Mouse (Mus musculus) liver, embryonic 11.5 days (tissue): ENCODE data around the gene Arnt2. TPM values are rescaled to one million over a fixed set of nuclear protein-coding genes. Genes with fewer than 3 reads are reported as not detected.

Source experiments
- ATAC-seq: fragments of 200-750 bp; cut with Nextera tagmentation; replicated peaks from 2 replicates; pipeline ENCODE4 v1.8.0; 2017; ENCODE audit warnings: moderate number of reproducible peaks, mild to moderate bottlenecking, moderate TSS enrichment, moderate library complexity; ENCODE audit not compliant: low FRiP score
- DNase-seq: peaks from one replicate; pipeline ENCODE4 v3.0.0-alpha.2; 2017; ENCODE audit warnings: low spot score
- H3K27ac ChIP-seq: fragments of 300-500 bp; sonication (generic); 2 replicates; pipeline ENCODE4 v1.5.1; 2014; ENCODE audit warnings: mild to moderate bottlenecking, low read depth, low read length, control low read depth
- H3K27me3 ChIP-seq: fragments of 300-500 bp; sonication (generic); replicated peaks from 2 replicates; pipeline ENCODE4 v1.6.1; 2014; ENCODE audit warnings: low read length, mixed read lengths; ENCODE audit not compliant: control insufficient read depth, insufficient read depth
- H3K36me3 ChIP-seq: fragments of 300-500 bp; sonication (generic); 2 replicates; pipeline ENCODE4 v1.6.1; 2014; ENCODE audit warnings: mild to moderate bottlenecking, low read length, moderate library complexity, mixed read lengths; ENCODE audit not compliant: control insufficient read depth, insufficient read depth
- H3K4me1 ChIP-seq: fragments of 300-500 bp; sonication (generic); replicated peaks from 2 replicates; pipeline ENCODE4 v1.6.1; 2014; ENCODE audit warnings: low read length, mixed read lengths; ENCODE audit not compliant: control insufficient read depth, insufficient read depth
- H3K4me2 ChIP-seq: fragments of 300-500 bp; sonication (generic); 2 replicates; pipeline ENCODE4 v1.6.1; 2014; ENCODE audit warnings: mild to moderate bottlenecking, control low read depth, moderate library complexity
- H3K4me3 ChIP-seq: fragments of 300-500 bp; sonication (generic); 2 replicates; pipeline ENCODE4 v1.5.1; 2014; ENCODE audit warnings: low read depth, low read length, control low read depth
- H3K9ac ChIP-seq: fragments of 300-500 bp; sonication (generic); 2 replicates; pipeline ENCODE4 v1.6.1; 2014; ENCODE audit warnings: low read depth, low read length, control low read depth
- H3K9me3 ChIP-seq: fragments of 300-500 bp; sonication (generic); 2 replicates; pipeline ENCODE4 v1.6.1; 2016; ENCODE audit warnings: low read length, inconsistent platforms, mixed read lengths; ENCODE audit not compliant: control insufficient read depth
- WGBS: fragments of 180-500 bp; shearing (Covaris S2); extraction: QIAGEN DNeasy Blood & Tissue Kit; methylation state at CpG from one replicate; pipeline ENCODE4 v1.1.7; 2014; 5-methylcytosine and 5-hydroxymethylcytosine counted together
- polyA plus RNA-seq: library from polyadenylated mRNA; unstranded; fragments of >200 nt; fragmentation: Nextera tagmentation; extraction: Ambion mirVana; gene quantifications from 2 replicates; pipeline ENCODE4 v1.2.1, GENCODE M21; 2014

The Arnt2 gene
- polyA plus RNA-seq, 1 experiment from 2014 or later: 2.2 TPM

GRCm38 (mm10) chr7:84256661-84257060 lies 153.3 kb downstream of the Arnt2 start:
- H3K27me3 ChIP-seq: no peaks in the 10 kb centered on the region
- H3K9ac ChIP-seq: no peak overlapping the region
- no peaks in the 10 kb centered on the region for H3K36me3 ChIP-seq
- no peaks in the 10 kb centered on the region for H3K9me3 ChIP-seq
- H3K27ac ChIP-seq: no peak overlapping the region
- ATAC-seq (no peak), DNase-seq (no peak)
- no peaks in the 10 kb centered on the region for H3K4me1 ChIP-seq
- no peak overlapping the region for H3K4me3 ChIP-seq
- no peak overlapping the region for H3K4me2 ChIP-seq
- WGBS: 87% methylated on average over 3 of the region's 3 CpGs

GRCm38 (mm10) chr7:84256245-84256644 lies 153.7 kb downstream of the Arnt2 start:
- 71% methylated on average over 1 of the region's 1 CpGs for WGBS
- H3K4me1 ChIP-seq: no peaks in the 10 kb centered on the region
- H3K9me3 ChIP-seq: no peaks in the 10 kb centered on the region
- H3K9ac ChIP-seq: no peak overlapping the region
- DNase-seq (no peak), ATAC-seq (no peak)
- no peaks in the 10 kb centered on the region for H3K36me3 ChIP-seq
- H3K27ac ChIP-seq: no peak overlapping the region
- no peaks in the 10 kb centered on the region for H3K27me3 ChIP-seq
- H3K4me2 ChIP-seq: no peak overlapping the region
- H3K4me3 ChIP-seq: no peak overlapping the region

GRCm38 (mm10) chr7:84254916-84255315 lies 155.1 kb downstream of the Arnt2 start:
- no peak overlapping the region for H3K4me3 ChIP-seq
- no peaks in the 10 kb centered on the region for H3K9me3 ChIP-seq
- H3K27ac ChIP-seq: no peak overlapping the region
- H3K36me3 ChIP-seq: no peaks in the 10 kb centered on the region
- H3K4me2 ChIP-seq: no peak overlapping the region
- DNase-seq (no peak), ATAC-seq (no peak)
- no peaks in the 10 kb centered on the region for H3K4me1 ChIP-seq
- H3K27me3 ChIP-seq: no peaks in the 10 kb centered on the region
- WGBS: 66% methylated on average over 8 of the region's 8 CpGs
- H3K9ac ChIP-seq: no peak overlapping the region

- no peak for ATAC-seq
- H3K9ac ChIP-seq: no peak overlapping the region
- 37% methylated on average over 3 of the region's 3 CpGs for WGBS
- no peaks in the 10 kb centered on the region for H3K4me1 ChIP-seq
- H3K27ac ChIP-seq: no peak overlapping the region
- no peaks in the 10 kb centered on the region for H3K9me3 ChIP-seq
- H3K36me3 ChIP-seq: no peaks in the 10 kb centered on the region
- no peak overlapping the region for H3K4me3 ChIP-seq
- no peaks in the 10 kb centered on the region for H3K27me3 ChIP-seq
- DNase-seq: no peak
- H3K4me2 ChIP-seq: no peak overlapping the region
Measured at GRCm38 (mm10) chr7:84254311-84254710, 155.7 kb downstream of the Arnt2 start.

- H3K9ac ChIP-seq: no peak overlapping the region
- H3K36me3 ChIP-seq: no peaks in the 10 kb centered on the region
- H3K4me1 ChIP-seq: no peaks in the 10 kb centered on the region
- H3K4me2 ChIP-seq: no peak overlapping the region
- no peaks in the 10 kb centered on the region for H3K27me3 ChIP-seq
- no peak for DNase-seq
- ATAC-seq: no peak
- H3K27ac ChIP-seq: no peak overlapping the region
- H3K9me3 ChIP-seq: no peaks in the 10 kb centered on the region
- no peak overlapping the region for H3K4me3 ChIP-seq
- WGBS: 86% methylated on average over 2 of the region's 2 CpGs
Measured at GRCm38 (mm10) chr7:84251667-84252066, 158.3 kb downstream of the Arnt2 start.

- H3K36me3 ChIP-seq: no peaks in the 10 kb centered on the region
- no peak overlapping the region for H3K4me2 ChIP-seq
- DNase-seq: no peak
- no peak overlapping the region for H3K27ac ChIP-seq
- H3K4me3 ChIP-seq: no peak overlapping the region
- WGBS: 81% methylated on average over 2 of the region's 2 CpGs
- no peaks in the 10 kb centered on the region for H3K9me3 ChIP-seq
- no peaks in the 10 kb centered on the region for H3K27me3 ChIP-seq
- no peaks in the 10 kb centered on the region for H3K4me1 ChIP-seq
- no peak for ATAC-seq
- H3K9ac ChIP-seq: no peak overlapping the region
Measured at GRCm38 (mm10) chr7:84250736-84251135, 159.2 kb downstream of the Arnt2 start.

GRCm38 (mm10) chr7:84249951-84250350 lies 160.0 kb downstream of the Arnt2 start:
- ATAC-seq: no peak
- H3K9me3 ChIP-seq: no peaks in the 10 kb centered on the region
- no peaks in the 10 kb centered on the region for H3K4me1 ChIP-seq
- no peak for DNase-seq
- 85% methylated on average over 8 of the region's 8 CpGs for WGBS
- H3K36me3 ChIP-seq: no peaks in the 10 kb centered on the region
- no peaks in the 10 kb centered on the region for H3K27me3 ChIP-seq
- H3K4me2 ChIP-seq: no peak overlapping the region
- no peak overlapping the region for H3K4me3 ChIP-seq
- H3K27ac ChIP-seq: no peak overlapping the region
- no peak overlapping the region for H3K9ac ChIP-seq

GRCm38 (mm10) chr7:84249381-84249780 lies 160.6 kb downstream of the Arnt2 start:
- Histone ChIP-seq H3K27me3 (no peaks in the 10 kb centered on the region), H3K4me2 (no peak overlapping the region), H3K4me1 (no peaks in the 10 kb centered on the region), H3K9ac (no peak overlapping the region), H3K9me3 (no peaks in the 10 kb centered on the region), H3K36me3 (no peaks in the 10 kb centered on the region), H3K4me3 (no peak overlapping the region), H3K27ac (no peak overlapping the region)
- WGBS: 47% methylated on average over 7 of the region's 7 CpGs
- DNase-seq: no peak
- ATAC-seq: no peak

- DNase-seq (no peak), ATAC-seq (no peak)
- Histone ChIP-seq H3K27me3 (no peaks in the 10 kb centered on the region), H3K4me1 (no peaks in the 10 kb centered on the region), H3K9ac (no peak overlapping the region), H3K4me2 (no peak overlapping the region), H3K36me3 (no peaks in the 10 kb centered on the region), H3K9me3 (no peaks in the 10 kb centered on the region), H3K4me3 (no peak overlapping the region), H3K27ac (no peak overlapping the region)
- 52% methylated on average over 3 of the region's 3 CpGs for WGBS
Measured at GRCm38 (mm10) chr7:84247960-84248665, 161.9 kb downstream of the Arnt2 start.
